Mouse (Mus musculus) cerebellum, adult 9-11 months (tissue): ENCODE measurements at regions not wholly inside any gene's neighbourhood (a gene's known extent, or its start where the extent isn't known, plus 50 kb on each side); places are given as distances from the start of the nearest gene placed in this dataset.

ENCODE experiments used
- DNase-seq: peaks from one replicate; pipeline ENCODE4 v3.0.0; 2022

GRCm38 (mm10) chr2:75350902-75351301 lies 308.2 kb upstream of the Hnrnpa3 start:
- DNase-seq = no peak

GRCm38 (mm10) chr2:75351965-75352364 lies 307.1 kb upstream of the Hnrnpa3 start:
- no peak for DNase-seq

GRCm38 (mm10) chr2:75352564-75352963 lies 306.5 kb upstream of the Hnrnpa3 start:
- DNase-seq = no peak

GRCm38 (mm10) chr2:75356691-75357375 lies 302.2 kb upstream of the Hnrnpa3 start:
- DNase-seq = no peak

- no peak for DNase-seq
Observed at GRCm38 (mm10) chr2:75357516-75357915, 301.5 kb upstream of the Hnrnpa3 start.

- no peak for DNase-seq
Observed at GRCm38 (mm10) chr2:75360936-75361335, 298.1 kb upstream of the Hnrnpa3 start.

GRCm38 (mm10) chr2:75376666-75377065 lies 282.4 kb upstream of the Hnrnpa3 start:
- DNase-seq = no peak

GRCm38 (mm10) chr2:75385551-75386263 lies 273.4 kb upstream of the Hnrnpa3 start:
- DNase-seq = no peak

- no peak for DNase-seq
Observed at GRCm38 (mm10) chr2:75386636-75387035, 272.4 kb upstream of the Hnrnpa3 start.

- no peak for DNase-seq
Observed at GRCm38 (mm10) chr2:75392041-75392440, 267.0 kb upstream of the Hnrnpa3 start.

GRCm38 (mm10) chr2:75394928-75395673 lies 264.0 kb upstream of the Hnrnpa3 start:
- no peak for DNase-seq

GRCm38 (mm10) chr2:75396016-75396415 lies 263.0 kb upstream of the Hnrnpa3 start:
- DNase-seq = no peak

GRCm38 (mm10) chr2:75400291-75400870 lies 258.7 kb upstream of the Hnrnpa3 start:
- DNase-seq = no peak

GRCm38 (mm10) chr2:75403791-75404190 lies 255.3 kb upstream of the Hnrnpa3 start:
- no peak for DNase-seq

- DNase-seq = no peak
Observed at GRCm38 (mm10) chr2:75405524-75406214, 253.4 kb upstream of the Hnrnpa3 start.

GRCm38 (mm10) chr2:75406721-75407455 lies 252.2 kb upstream of the Hnrnpa3 start:
- no peak for DNase-seq

GRCm38 (mm10) chr2:75407560-75407959 lies 251.5 kb upstream of the Hnrnpa3 start:
- no peak for DNase-seq

- DNase-seq = no peak
Observed at GRCm38 (mm10) chr2:75408016-75408415, 251.0 kb upstream of the Hnrnpa3 start.

- no peak for DNase-seq
Observed at GRCm38 (mm10) chr2:75409806-75410205, 249.3 kb upstream of the Hnrnpa3 start.

GRCm38 (mm10) chr2:75412735-75413134 lies 246.3 kb upstream of the Hnrnpa3 start:
- DNase-seq = no peak

- no peak for DNase-seq
Observed at GRCm38 (mm10) chr2:75418689-75419088, 240.4 kb upstream of the Hnrnpa3 start.

- no peak for DNase-seq
Observed at GRCm38 (mm10) chr2:75419142-75419541, 239.9 kb upstream of the Hnrnpa3 start.
